Mouse (Mus musculus): Measurements from ENCODE around the gene Cep164.

- TF ChIP-seq ZMIZ1 (IDR thresholded peaks at IDR 0.05; ENCODE audit: low read depth, low read length) (no peak), CTCF (IDR thresholded peaks at IDR 0.05 in 2 of 3, conservative IDR thresholded peaks at IDR 0.05 in 1 of 3; ENCODE audit: control insufficient read depth in 1 of 3, insufficient read depth in 1 of 3, low read depth in 2 of 3, low read length in 3 of 3, poor library complexity in 1 of 3, severe bottlenecking in 1 of 3) (no peak)
These were observed 25.6 kb upstream of the Cep164 start for GRCm38 (mm10) chr9:45854136-45854535.

Data from MEL (cell line).